Mouse (Mus musculus) MEL (cell line): ENCODE measurements at regions not wholly inside any gene's neighbourhood (a gene's known extent, or its start where the extent isn't known, plus 50 kb on each side); places are given as distances from the start of the nearest gene placed in this dataset.

Source experiments
- DNase-seq: peaks from one replicate; pipeline ENCODE4 v3.0.0; 2011; ENCODE audit warnings: low read depth, low spot score
- H3K27ac ChIP-seq: 2 replicates; pipeline ENCODE4 v1.5.1; 2012; ENCODE audit warnings: low read depth, mild to moderate bottlenecking, control low read depth, low read length, moderate library complexity; ENCODE audit not compliant: control insufficient read depth
- H3K27me3 ChIP-seq, 2 experiments: fragments of 150-350 bp in 1 of 2; sonication (generic) in 1 of 2; 2 replicates each; pipeline ENCODE4 v1.6.1; 2012; ENCODE audit warnings: low read length in 2 of 2, mild to moderate bottlenecking in 2 of 2, improper control_type of control experiment in 1 of 2, moderate library complexity in 1 of 2; ENCODE audit not compliant: insufficient read depth in 2 of 2, control insufficient read depth in 1 of 2
- H3K36me3 ChIP-seq, 2 experiments: 2 replicates each; pipeline ENCODE4 v1.6.1; 2012 to 2014; ENCODE audit warnings: low read length in 2 of 2, improper control_type of control experiment in 1 of 2, inconsistent platforms in 1 of 2, mild to moderate bottlenecking in 1 of 2; ENCODE audit not compliant: insufficient read depth in 2 of 2, control insufficient read depth in 1 of 2
- H3K4me1 ChIP-seq, 2 experiments: fragments of 150-350 bp in 1 of 2; sonication (generic) in 1 of 2; 2 replicates each; pipeline ENCODE4 v1.6.1; 2012; ENCODE audit warnings: low read length in 2 of 2, improper control_type of control experiment in 1 of 2, mild to moderate bottlenecking in 1 of 2; ENCODE audit not compliant: insufficient read depth in 2 of 2, control insufficient read depth in 1 of 2
- H3K4me3 ChIP-seq, 2 experiments: fragments of 150-350 bp in 1 of 2; sonication (generic) in 1 of 2; 2 replicates each; pipeline ENCODE4 v1.5.1; 2012; ENCODE audit warnings: low read depth in 2 of 2, low read length in 2 of 2, mild to moderate bottlenecking in 2 of 2, moderate library complexity in 2 of 2, control low read depth in 1 of 2, improper control_type of control experiment in 1 of 2; ENCODE audit not compliant: control insufficient read depth in 1 of 2, insufficient read depth in 1 of 2
- H3K79me2 ChIP-seq: 2 replicates; pipeline ENCODE4 v1.6.1; 2012; ENCODE audit warnings: mild to moderate bottlenecking, low read length, moderate library complexity; ENCODE audit not compliant: control insufficient read depth, poor library complexity, insufficient read depth
- H3K9ac ChIP-seq: 2 replicates; pipeline ENCODE4 v1.6.1; 2012; ENCODE audit warnings: low read depth, mild to moderate bottlenecking, control low read depth, low read length, moderate library complexity; ENCODE audit not compliant: control insufficient read depth, poor library complexity, severe bottlenecking
- H3K9me3 ChIP-seq: fragments of 150-350 bp; sonication (generic); replicated peaks from 2 replicates; pipeline ENCODE4 v1.6.1; 2012; ENCODE audit warnings: mild to moderate bottlenecking, low read length, improper control_type of control experiment, moderate library complexity; ENCODE audit not compliant: insufficient read depth
- BHLHE40 ChIP-seq: IDR thresholded peaks from 2 replicates; pipeline ENCODE4 v1.6.1; 2012; ENCODE audit warnings: low read depth, mild to moderate bottlenecking, inconsistent platforms, low read length, improper control_type of control experiment, borderline replicate concordance
- CHD1 ChIP-seq: IDR thresholded peaks from 2 replicates; pipeline ENCODE4 v1.6.1; 2012; ENCODE audit warnings: low read depth, mild to moderate bottlenecking, inconsistent platforms, low read length, improper control_type of control experiment
- CTCF ChIP-seq, 3 experiments: IDR thresholded peaks in 2 of 3; conservative IDR thresholded peaks in 1 of 3; 2 replicates each; pipeline ENCODE4 v1.5.1; 2011 to 2012; ENCODE audit warnings: low read length in 3 of 3, low read depth in 2 of 3, mild to moderate bottlenecking in 2 of 3, improper control_type of control experiment in 1 of 3, inconsistent platforms in 1 of 3, mixed read lengths in 1 of 3, moderate library complexity in 1 of 3; ENCODE audit not compliant: control insufficient read depth in 1 of 3, insufficient read depth in 1 of 3, poor library complexity in 1 of 3, severe bottlenecking in 1 of 3
- E2F4 ChIP-seq: IDR thresholded peaks from 2 replicates; pipeline ENCODE4 v1.6.1; 2011; ENCODE audit warnings: low read depth, low read length, improper control_type of control experiment, borderline replicate concordance
- ELF1 ChIP-seq: IDR thresholded peaks from 2 replicates; pipeline ENCODE4 v1.6.1; 2014; ENCODE audit warnings: low read depth, mild to moderate bottlenecking, inconsistent platforms, low read length, improper control_type of control experiment, moderate library complexity
- EP300 ChIP-seq, 2 experiments: IDR thresholded peaks; 2 replicates each; pipeline ENCODE4 v1.6.1; 2011; ENCODE audit warnings: improper control_type of control experiment in 2 of 2, low read length in 2 of 2, low read depth in 1 of 2, mild to moderate bottlenecking in 1 of 2
- ETS1 ChIP-seq: IDR thresholded peaks from 2 replicates; pipeline ENCODE4 v1.6.1; 2012; ENCODE audit warnings: low read depth, mild to moderate bottlenecking, inconsistent platforms, low read length, improper control_type of control experiment, moderate library complexity
- GATA1 ChIP-seq: IDR thresholded peaks from 2 replicates; pipeline ENCODE4 v1.6.1; 2011; ENCODE audit warnings: low read depth, low read length, improper control_type of control experiment
- HCFC1 ChIP-seq: IDR thresholded peaks from 2 replicates; pipeline ENCODE4 v1.6.1; 2012; ENCODE audit warnings: low read depth, mild to moderate bottlenecking, inconsistent platforms, low read length, improper control_type of control experiment, moderate library complexity
- MAFK ChIP-seq: IDR thresholded peaks from 2 replicates; pipeline ENCODE4 v1.6.1; 2011; ENCODE audit warnings: low read depth, mild to moderate bottlenecking, low read length, improper control_type of control experiment, borderline replicate concordance
- MAX ChIP-seq: IDR thresholded peaks from 2 replicates; pipeline ENCODE4 v1.6.1; 2011; ENCODE audit warnings: low read length, improper control_type of control experiment
- MAZ ChIP-seq: IDR thresholded peaks from 2 replicates; pipeline ENCODE4 v1.6.1; 2012; ENCODE audit warnings: low read depth, mild to moderate bottlenecking, inconsistent platforms, low read length, improper control_type of control experiment
- NELFE ChIP-seq: IDR thresholded peaks from 2 replicates; pipeline ENCODE4 v1.6.1; 2011; ENCODE audit warnings: low read depth, low read length, improper control_type of control experiment
- NRF1 ChIP-seq: IDR thresholded peaks from 2 replicates; pipeline ENCODE4 v1.6.1; 2014; ENCODE audit warnings: low read depth, mild to moderate bottlenecking, inconsistent platforms, low read length, improper control_type of control experiment, moderate library complexity; ENCODE audit not compliant: poor library complexity, insufficient read depth, severe bottlenecking
- POLR2A ChIP-seq, 2 experiments: IDR thresholded peaks; 2 replicates each; pipeline ENCODE4 v1.6.1; 2011 to 2012; ENCODE audit warnings: low read length in 2 of 2, mild to moderate bottlenecking in 2 of 2, control low read depth in 1 of 2, improper control_type of control experiment in 1 of 2, low read depth in 1 of 2, moderate library complexity in 1 of 2; ENCODE audit not compliant: control insufficient read depth in 1 of 2, insufficient read depth in 1 of 2, poor library complexity in 1 of 2
- POLR2AphosphoS5 ChIP-seq: IDR thresholded peaks from 2 replicates; pipeline ENCODE4 v1.6.1; 2012; ENCODE audit warnings: low read depth, borderline replicate concordance, mild to moderate bottlenecking, inconsistent platforms, low read length, moderate library complexity, mixed read lengths
- SIN3A ChIP-seq: IDR thresholded peaks from 2 replicates; pipeline ENCODE4 v1.6.1; 2012; ENCODE audit warnings: low read length, improper control_type of control experiment, inconsistent platforms
- SMC3 ChIP-seq: IDR thresholded peaks from 2 replicates; pipeline ENCODE4 v1.6.1; 2011; ENCODE audit warnings: low read depth, low read length, improper control_type of control experiment
- TBP ChIP-seq: IDR thresholded peaks from 2 replicates; pipeline ENCODE4 v1.8.0; 2011; ENCODE audit warnings: low read depth, low read length, improper control_type of control experiment
- USF1 ChIP-seq: IDR thresholded peaks from 2 replicates; pipeline ENCODE4 v1.6.1; 2014; ENCODE audit warnings: low read depth, mild to moderate bottlenecking, inconsistent platforms, low read length, improper control_type of control experiment, moderate library complexity
- ZC3H11A ChIP-seq: IDR thresholded peaks from 2 replicates; pipeline ENCODE4 v1.6.1; 2012; ENCODE audit warnings: low read depth, mild to moderate bottlenecking, inconsistent platforms, low read length, improper control_type of control experiment
- ZNF384 ChIP-seq: IDR thresholded peaks from 2 replicates; pipeline ENCODE4 v1.6.1; 2012; ENCODE audit warnings: low read depth, mild to moderate bottlenecking, inconsistent platforms, low read length, improper control_type of control experiment

DNA sequence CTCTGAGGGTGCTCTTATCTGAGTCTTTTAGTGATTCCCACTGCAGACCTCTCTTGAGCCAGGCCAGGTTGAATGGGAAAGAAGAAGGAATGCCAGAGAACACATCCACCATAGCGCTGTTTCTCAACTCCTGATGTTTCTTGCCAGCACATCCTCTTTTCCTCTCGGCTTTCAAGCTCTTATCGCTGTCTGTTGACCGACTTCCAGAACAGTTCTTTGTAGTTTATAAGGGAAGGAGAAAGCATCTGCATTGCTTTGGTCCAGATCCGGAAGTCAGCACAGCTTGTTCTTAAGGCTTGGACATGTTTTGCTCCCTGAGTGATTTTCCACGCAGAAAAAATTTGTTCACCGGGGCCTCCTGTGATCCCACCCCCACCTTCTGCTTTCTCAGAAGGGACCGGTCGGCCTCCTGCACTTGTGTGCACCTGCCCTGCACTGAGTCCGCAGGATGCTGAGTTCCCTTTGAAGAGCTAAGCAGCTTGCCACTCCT, 183.7 kb downstream of the Bcl2l11 start:
- no peak overlapping the region for H3K4me3 ChIP-seq
- no peaks in the 10 kb centered on the region for H3K27me3 ChIP-seq
- no peak for TF ChIP-seq TBP
- TF ChIP-seq SMC3, result no peak
- no peak for TF ChIP-seq MAX
- TF ChIP-seq MAFK, result no peak
- no peak for TF ChIP-seq EP300 (IDR thresholded peaks at IDR 0.05; ENCODE audit: low read depth in 1 of 2, low read length in 2 of 2)
- TF ChIP-seq ETS1, result no peak
- no peak for TF ChIP-seq BHLHE40
- no peak for TF ChIP-seq CHD1
- no peak for TF ChIP-seq USF1
- no peak for TF ChIP-seq NRF1
- no peak for TF ChIP-seq E2F4
- TF ChIP-seq SIN3A, result no peak
- no peak for DNase-seq
- no peaks in the 10 kb centered on the region; the same call in 1 of the 2 replicates for H3K79me2 ChIP-seq
- no peak overlapping the region for H3K27ac ChIP-seq
- H3K4me1 ChIP-seq, result peaks cover 0 to 11% of the 10 kb centered on the region in 2 experiments; a peak in 3 of 4 replicates
- H3K9me3 ChIP-seq, result no peaks in the 10 kb centered on the region
- peaks cover 0 to 8% of the 10 kb centered on the region in 2 experiments; a peak in 2 of 4 replicates for H3K36me3 ChIP-seq
- no peak overlapping the region for H3K9ac ChIP-seq

DNA sequence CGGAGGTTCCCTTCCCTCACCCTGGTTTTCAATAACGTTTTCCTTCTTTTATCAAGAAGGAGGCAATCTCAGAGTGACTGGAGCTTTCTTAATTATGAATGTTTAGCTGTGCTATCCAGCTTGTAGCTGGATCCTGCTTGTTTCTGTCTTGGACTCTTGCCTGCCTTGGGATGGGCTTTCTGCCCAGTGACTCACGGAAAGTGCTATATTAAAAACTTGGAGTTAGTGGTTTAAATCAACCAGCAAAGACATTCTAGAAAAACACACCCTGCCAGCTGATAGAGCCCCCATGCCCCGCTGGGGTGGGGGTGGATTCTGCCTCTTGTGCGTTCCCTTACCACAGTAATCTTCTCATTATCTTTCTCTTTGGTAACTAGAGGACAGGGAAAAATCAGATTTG, 184.2 kb downstream of the Bcl2l11 start:
- Histone ChIP-seq H3K27ac (no peak overlapping the region), H3K9ac (no peak overlapping the region), H3K27me3 (no peaks in the 10 kb centered on the region), H3K4me1 (peaks cover 0 to 11% of the 10 kb centered on the region in 2 experiments; a peak in 3 of 4 replicates), H3K9me3 (no peaks in the 10 kb centered on the region), H3K4me3 (no peak overlapping the region), H3K79me2 (no peaks in the 10 kb centered on the region; the same call in 1 of the 2 replicates), H3K36me3 (peaks cover 0 to 8% of the 10 kb centered on the region in 2 experiments; a peak in 2 of 4 replicates)
- DNase-seq, result no peak
- TF ChIP-seq GATA1, result no peak
- TF ChIP-seq CTCF (IDR thresholded peaks at IDR 0.05 in 2 of 3, conservative IDR thresholded peaks at IDR 0.05 in 1 of 3; ENCODE audit: control insufficient read depth in 1 of 3, insufficient read depth in 1 of 3, low read depth in 2 of 3, low read length in 3 of 3, poor library complexity in 1 of 3, severe bottlenecking in 1 of 3), result no peak

DNA sequence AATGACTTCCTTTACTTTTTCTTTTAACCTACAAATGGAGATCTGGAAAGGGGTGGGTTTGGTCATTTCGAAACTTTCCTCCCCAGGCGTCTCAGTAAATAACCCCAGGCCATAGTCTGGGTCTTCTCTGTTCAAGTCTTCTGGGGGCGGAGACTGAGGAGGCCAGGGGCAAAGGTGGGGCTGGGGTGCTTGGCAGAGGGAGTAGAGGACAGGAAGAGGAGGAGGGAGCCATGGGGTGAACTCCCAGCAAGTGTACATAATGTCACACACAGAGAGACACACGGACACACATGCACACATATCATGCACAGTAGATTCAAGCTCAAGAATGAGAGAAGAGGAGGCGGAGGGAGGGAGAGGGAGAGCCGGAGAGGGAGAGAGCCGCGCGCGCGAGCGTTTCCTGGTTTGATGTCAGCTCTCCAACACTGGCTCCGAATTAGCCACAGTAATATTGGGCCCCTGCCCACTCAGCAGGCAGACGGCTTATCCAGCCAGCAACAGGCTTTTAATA, 186.3 kb downstream of the Bcl2l11 start:
- no peaks in the 10 kb centered on the region; the same call in 1 of the 2 replicates for H3K79me2 ChIP-seq
- no peaks in the 10 kb centered on the region for H3K27me3 ChIP-seq
- no peaks in the 10 kb centered on the region for H3K9me3 ChIP-seq
- H3K36me3 ChIP-seq, result peaks cover 0 to 12% of the 10 kb centered on the region in 2 experiments; a peak in 2 of 4 replicates
- DNase-seq, result peak; percentile 76
- peak overlapping the region; percentile 79 to 88 for H3K4me3 ChIP-seq
- peak overlapping the region; percentile 78 for H3K9ac ChIP-seq
- TF ChIP-seq ZC3H11A, result no peak
- TF ChIP-seq SIN3A, result peak; percentile 48; the same call in 1 of the 2 replicates
- TF ChIP-seq ELF1, result peak; percentile 58
- peak; percentile 42; the same call in 1 of the 2 replicates for TF ChIP-seq ETS1
- no peak for TF ChIP-seq MAX
- peak; percentile 52 to 59; a peak in 2 of 4 replicates for TF ChIP-seq POLR2A (IDR thresholded peaks at IDR 0.05; ENCODE audit: control insufficient read depth in 1 of 2, insufficient read depth in 1 of 2, low read depth in 1 of 2, low read length in 2 of 2, poor library complexity in 1 of 2)
- TF ChIP-seq SMC3, result no peak
- TF ChIP-seq POLR2AphosphoS5, result peak; percentile 51; the same call in 1 of the 2 replicates
- 0 out of 2 replicates have a peak, but pooled peaks have one; percentile 26 for TF ChIP-seq TBP
- peak; percentile 43; the same call in 1 of the 2 replicates for TF ChIP-seq NELFE
- TF ChIP-seq HCFC1, result peak; percentile 40; the same call in 1 of the 2 replicates
- no peak for TF ChIP-seq ZNF384
- 0 out of 2 replicates have a peak, but pooled peaks have one; percentile 21 for TF ChIP-seq MAZ
- peak overlapping the region; percentile 79 for H3K27ac ChIP-seq
- H3K4me1 ChIP-seq, result peaks cover 0 to 14% of the 10 kb centered on the region in 2 experiments; a peak in 3 of 4 replicates
